Mouse (Mus musculus) liver, embryonic 14.5 days (tissue): Measurements from ENCODE around the gene Eef1e1.

Experiments used
- CTCF ChIP-seq: IDR thresholded peaks from 2 replicates; pipeline ENCODE4 v1.5.1; 2016; ENCODE audit warnings: antibody characterized with exemption, low read depth, control low read depth
- EP300 ChIP-seq: IDR thresholded peaks from 2 replicates; pipeline ENCODE4 v1.6.1; 2016; ENCODE audit warnings: antibody characterized with exemption, low read depth

GRCm38 (mm10) chr13:38612608-38613007 lies 46.2 kb downstream of the Eef1e1 start:
- TF ChIP-seq CTCF (no peak), EP300 (no peak)
